Mouse (Mus musculus) midbrain, postnatal 0 days (tissue): ENCODE data around the gene Arl6ip6. TPM values are rescaled to one million over a fixed set of nuclear protein-coding genes. Genes with fewer than 3 reads are reported as not detected.

Experiments
- ATAC-seq: fragments of 200-750 bp; cut with Nextera tagmentation; 2 replicates; pipeline ENCODE4 v1.8.0; 2017; ENCODE audit warnings: moderate number of reproducible peaks, mild to moderate bottlenecking, moderate TSS enrichment, moderate library complexity; ENCODE audit not compliant: low FRiP score
- DNase-seq: peaks from one replicate; pipeline ENCODE4 v3.0.0-alpha.2; 2015; ENCODE audit warnings: low spot score
- H3K27ac ChIP-seq: fragments of 300-500 bp; sonication (generic); 2 replicates; pipeline ENCODE4 v1.5.1; 2014; ENCODE audit warnings: low read depth, mild to moderate bottlenecking, low read length, mixed read lengths
- H3K27me3 ChIP-seq: fragments of 300-500 bp; sonication (generic); 2 replicates; pipeline ENCODE4 v1.6.1; 2014; ENCODE audit warnings: low read length, control low read depth, mixed read lengths; ENCODE audit not compliant: insufficient read depth
- H3K36me3 ChIP-seq: fragments of 300-500 bp; sonication (generic); 2 replicates; pipeline ENCODE4 v1.6.1; 2014; ENCODE audit warnings: low read length, control low read depth, mixed read lengths; ENCODE audit not compliant: insufficient read depth
- H3K4me1 ChIP-seq: fragments of 300-500 bp; sonication (generic); 2 replicates; pipeline ENCODE4 v1.6.1; 2014; ENCODE audit warnings: mild to moderate bottlenecking, control low read depth, antibody characterized with exemption, low read length, mixed read lengths; ENCODE audit not compliant: insufficient read depth
- H3K4me2 ChIP-seq: fragments of 300-500 bp; sonication (generic); 2 replicates; pipeline ENCODE4 v1.6.1; 2014; ENCODE audit warnings: low read depth, mild to moderate bottlenecking, low read length, mixed read lengths; ENCODE audit not compliant: poor library complexity, severe bottlenecking
- H3K4me3 ChIP-seq: fragments of 300-500 bp; sonication (generic); 2 replicates; pipeline ENCODE4 v1.5.1; 2014; ENCODE audit warnings: low read depth, mild to moderate bottlenecking, low read length, moderate library complexity
- H3K9ac ChIP-seq: fragments of 300-500 bp; sonication (generic); replicated peaks from 2 replicates; pipeline ENCODE4 v1.6.1; 2014; ENCODE audit warnings: mild to moderate bottlenecking, low read length, moderate library complexity, mixed read lengths; ENCODE audit not compliant: poor library complexity, severe bottlenecking
- H3K9me3 ChIP-seq: fragments of 300-500 bp; sonication (generic); 2 replicates; pipeline ENCODE4 v1.6.1; 2016; ENCODE audit warnings: low read length, control low read depth
- CTCF ChIP-seq: IDR thresholded peaks from 2 replicates; pipeline ENCODE4 v1.5.1; 2016; ENCODE audit warnings: antibody characterized with exemption, mild to moderate bottlenecking
- WGBS: fragments of 180-500 bp; shearing (Covaris S2); extraction: QIAGEN DNeasy Blood & Tissue Kit; methylation state at CpG from one replicate; pipeline ENCODE4 v1.1.7; 2014; 5-methylcytosine and 5-hydroxymethylcytosine counted together
- polyA plus RNA-seq: library from polyadenylated mRNA; unstranded; fragments of >200 nt; fragmentation: Nextera tagmentation; extraction: Ambion mirVana; gene quantifications from 2 replicates; pipeline ENCODE4 v1.2.1, GENCODE M21; 2015
- total RNA-seq: library from RNA; depleted of rRNA; stranded (reverse); fragments of >200 nt; gene quantifications from 2 replicates; pipeline ENCODE4 v1.2.3, GENCODE M21; 2014

Arl6ip6 gene
- total and polyA plus RNA-seq, 2 experiments from 2014 or later = 16.0 to 20.3 TPM

DNA sequence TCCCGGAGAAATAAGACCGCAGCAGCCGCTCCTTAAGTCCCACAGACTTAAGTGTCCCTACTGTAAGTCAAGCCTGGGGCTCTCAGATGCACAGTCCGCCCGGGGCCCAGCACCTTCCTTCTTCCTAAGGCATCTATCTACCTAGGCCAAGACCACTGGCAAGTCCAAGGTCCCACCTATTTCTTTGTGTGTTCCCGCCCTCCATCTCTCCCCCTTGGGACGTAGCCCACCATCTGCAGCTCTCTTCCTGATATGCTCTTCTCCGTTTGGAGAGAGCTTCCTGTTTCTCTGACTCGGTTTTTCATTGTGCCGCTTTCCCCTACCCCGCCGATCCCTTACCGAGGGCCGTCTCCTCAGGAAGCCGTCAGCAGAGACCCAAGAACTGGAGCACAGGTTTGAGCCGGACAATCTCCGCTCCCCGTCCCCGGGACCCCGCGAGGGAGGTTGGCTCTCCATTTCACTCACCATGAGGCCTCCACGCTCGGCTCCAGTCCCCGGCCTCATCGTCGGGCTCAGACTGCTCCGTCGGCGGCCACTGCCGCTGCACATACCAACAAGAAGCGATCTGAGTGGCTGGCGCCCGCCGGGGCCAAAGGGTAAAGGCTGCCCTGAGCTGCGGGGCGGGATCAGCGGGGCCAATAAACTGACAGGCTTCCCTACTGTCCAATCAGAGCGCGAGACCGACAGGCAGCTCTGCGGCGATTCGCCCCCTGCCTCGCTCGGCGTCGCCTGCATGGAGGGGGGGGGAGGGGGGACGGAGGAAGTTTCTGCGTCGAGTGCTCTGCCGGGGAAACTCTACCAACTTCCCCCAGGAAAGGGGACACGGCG lies 628 bp upstream of the Arl6ip6 start, which contains the start of gene Prpf40a:
Gene Prpf40a (minus strand): TSS at position 601 of the 828 bp plus-strand sequence.
- H3K27ac ChIP-seq = peak within 1 kb of the TSS; percentile 95
- H3K4me1 ChIP-seq = peaks cover 7% of the 10 kb centered on the region; the same call in 1 of the 2 replicates

GRCm38 (mm10) chr2:53192386-53192785 lies 860 bp downstream of the Arl6ip6 start:
- no peak for ATAC-seq
- no peak for TF ChIP-seq CTCF

More for the DNA sequence above, 628 bp upstream of the Arl6ip6 start, which contains the start of gene Prpf40a:
- Histone ChIP-seq H3K9me3 (no peaks in the 10 kb centered on the region), H3K9ac (peak within 1 kb of the TSS; percentile 72), H3K4me3 (peak within 1 kb of the TSS; percentile 59), H3K36me3 (0 out of 2 replicates have a peak, but pooled peaks cover 2% of the 10 kb centered on the region), H3K4me2 (peak within 1 kb of the TSS; percentile 81), H3K27me3 (no peaks in the 10 kb centered on the region)
- WGBS = under 1% methylated on average over 47 of the region's 53 CpGs
- TF ChIP-seq CTCF = no peak
- ATAC-seq (peak; percentile 98), DNase-seq (peak; percentile 99)

DNA sequence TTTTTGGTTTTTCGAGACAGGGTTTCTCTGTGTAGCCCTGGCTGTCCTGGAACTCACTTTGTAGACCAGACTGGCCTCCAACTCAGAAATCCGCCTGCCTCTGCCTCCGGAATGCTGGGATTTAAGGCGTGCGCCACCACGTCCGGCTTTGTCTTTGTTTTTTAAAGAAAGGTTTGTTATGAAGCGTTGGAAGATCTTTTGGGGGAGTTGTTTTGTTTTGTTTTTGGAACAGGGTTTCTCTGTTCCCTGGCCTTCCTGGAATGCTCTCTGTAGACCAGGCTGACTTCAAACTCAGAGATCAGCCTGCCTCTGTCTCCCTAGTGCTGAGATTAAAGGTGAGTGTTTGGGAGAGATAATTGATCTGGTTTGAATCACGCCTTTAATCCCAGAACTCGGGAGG lies 4.9 kb downstream of the Arl6ip6 start:
- ATAC-seq (no peak), DNase-seq (no peak)
- no peak for TF ChIP-seq CTCF
- H3K9ac ChIP-seq = no peak overlapping the region
- H3K4me1 ChIP-seq = 0 out of 2 replicates have a peak, but pooled peaks cover 4% of the 10 kb centered on the region
- H3K4me2 ChIP-seq = no peak overlapping the region
- no peak overlapping the region for H3K4me3 ChIP-seq
- no peak overlapping the region for H3K27ac ChIP-seq
- no peaks in the 10 kb centered on the region for H3K9me3 ChIP-seq
- 0 out of 2 replicates have a peak, but pooled peaks cover 3% of the 10 kb centered on the region for H3K36me3 ChIP-seq
- WGBS = 94% methylated on average over 10 of the region's 10 CpGs
- no peaks in the 10 kb centered on the region for H3K27me3 ChIP-seq

More at GRCm38 (mm10) chr2:53192386-53192785, 860 bp downstream of the Arl6ip6 start:
- Histone ChIP-seq H3K36me3 (0 out of 2 replicates have a peak, but pooled peaks cover 2% of the 10 kb centered on the region), H3K27ac (peak overlapping the region; percentile 95), H3K27me3 (no peaks in the 10 kb centered on the region), H3K9me3 (no peaks in the 10 kb centered on the region), H3K4me2 (peak overlapping the region; percentile 81), H3K4me3 (peak overlapping the region; percentile 59), H3K4me1 (peaks cover 7% of the 10 kb centered on the region; the same call in 1 of the 2 replicates), H3K9ac (peak overlapping the region; percentile 59)
- under 1% methylated on average over 20 of the region's 20 CpGs for WGBS
- DNase-seq = peak; percentile 47

DNA sequence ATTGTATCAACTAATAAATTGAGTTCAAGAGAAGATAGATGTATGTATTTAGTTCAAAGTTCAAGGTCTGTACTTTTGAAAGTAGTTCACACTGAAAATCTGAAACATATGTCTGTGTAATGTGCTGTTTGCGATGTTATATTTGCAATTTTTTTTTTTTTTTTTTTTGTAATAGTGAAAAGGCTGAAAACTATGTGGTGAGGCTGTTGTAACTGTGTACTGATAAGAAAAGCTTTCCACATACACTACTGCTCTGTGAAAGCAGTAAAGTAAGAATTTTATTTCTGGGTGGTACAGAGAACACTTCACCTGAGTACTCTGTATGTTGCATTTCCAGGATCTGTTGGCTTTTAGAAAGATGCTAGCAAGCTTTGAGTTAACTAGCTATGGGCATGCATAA lies 7.7 kb downstream of the Arl6ip6 start:
- H3K9ac ChIP-seq = no peak overlapping the region
- no peak overlapping the region for H3K27ac ChIP-seq
- 0 out of 2 replicates have a peak, but pooled peaks cover 3% of the 10 kb centered on the region for H3K36me3 ChIP-seq
- DNase-seq = no peak
- H3K4me2 ChIP-seq = no peak overlapping the region
- no peaks in the 10 kb centered on the region for H3K9me3 ChIP-seq
- no peaks in the 10 kb centered on the region for H3K27me3 ChIP-seq
- WGBS = 93% methylated on average over 1 of the region's 1 CpGs
- no peak for ATAC-seq
- no peak for TF ChIP-seq CTCF
- no peak overlapping the region for H3K4me3 ChIP-seq
- no peaks in the 10 kb centered on the region for H3K4me1 ChIP-seq

- WGBS = 96% methylated on average over 4 of the region's 4 CpGs
- TF ChIP-seq CTCF = no peak
- H3K27ac ChIP-seq = no peak overlapping the region
- H3K36me3 ChIP-seq = 0 out of 2 replicates have a peak, but pooled peaks cover 3% of the 10 kb centered on the region
- H3K4me3 ChIP-seq = no peak overlapping the region
- H3K9ac ChIP-seq = no peak overlapping the region
- H3K27me3 ChIP-seq = no peaks in the 10 kb centered on the region
- DNase-seq = no peak
- no peak overlapping the region for H3K4me2 ChIP-seq
- no peak for ATAC-seq
- no peaks in the 10 kb centered on the region for H3K9me3 ChIP-seq
- no peaks in the 10 kb centered on the region for H3K4me1 ChIP-seq
These were observed 8.8 kb downstream of the Arl6ip6 start for GRCm38 (mm10) chr2:53200164-53200885.
